Mouse (Mus musculus): ENCODE data around the gene Hmgcr. TPM values are rescaled to one million over a fixed set of nuclear protein-coding genes. Genes with fewer than 3 reads are reported as not detected.

Gene Hmgcr
- 44.6 TPM for polyA plus RNA-seq (2014; fragmentation: Illumina TruSeq; extraction: RNeasy Lipid Tissue Mini Kit (QIAGEN cat#74804); ENCODE audit: low read depth, low replicate concordance)

GRCm38 (mm10) chr13:96670406-96671077 lies at the start of gene Hmgcr:
TSS of gene Hmgcr (minus strand) at chr13:96670936.

Other genes starting within 250 kb of the Hmgcr start
- gene Ankdd1b, start 199.7 kb downstream of the Hmgcr start, polyA plus RNA-seq (2014; fragmentation: Illumina TruSeq; extraction: RNeasy Lipid Tissue Mini Kit (QIAGEN cat#74804); ENCODE audit: low read depth, low replicate concordance): 1.6 TPM
- not detected for gene Gm17622, start 180.2 kb downstream of the Hmgcr start, polyA plus RNA-seq (2014; fragmentation: Illumina TruSeq; extraction: RNeasy Lipid Tissue Mini Kit (QIAGEN cat#74804); ENCODE audit: low read depth, low replicate concordance)
- gene Polk, start 128.4 kb downstream of the Hmgcr start, polyA plus RNA-seq (2014; fragmentation: Illumina TruSeq; extraction: RNeasy Lipid Tissue Mini Kit (QIAGEN cat#74804); ENCODE audit: low read depth, low replicate concordance): 103 TPM
- 394 TPM for gene Col4a3bp, start 128.3 kb downstream of the Hmgcr start, polyA plus RNA-seq (2014; fragmentation: Illumina TruSeq; extraction: RNeasy Lipid Tissue Mini Kit (QIAGEN cat#74804); ENCODE audit: low read depth, low replicate concordance)
- gene Ankrd31, start 77.3 kb upstream of the Hmgcr start, polyA plus RNA-seq (2014; fragmentation: Illumina TruSeq; extraction: RNeasy Lipid Tissue Mini Kit (QIAGEN cat#74804); ENCODE audit: low read depth, low replicate concordance): not detected

Measured in adrenal gland, adult 10 weeks (tissue).